Mouse (Mus musculus) urinary bladder, postnatal 4 days (tissue): ENCODE data around the gene Frrs1l.
A peak's percentile ranks its signal among the peaks of the same experiment; 100 is the strongest.

Experiments used
- DNase-seq, 2 experiments: peaks; one replicate each; pipeline ENCODE4 v3.0.0; 2021 to 2022; ENCODE audit warnings: low spot score in 2 of 2

The Frrs1l gene

DNA sequence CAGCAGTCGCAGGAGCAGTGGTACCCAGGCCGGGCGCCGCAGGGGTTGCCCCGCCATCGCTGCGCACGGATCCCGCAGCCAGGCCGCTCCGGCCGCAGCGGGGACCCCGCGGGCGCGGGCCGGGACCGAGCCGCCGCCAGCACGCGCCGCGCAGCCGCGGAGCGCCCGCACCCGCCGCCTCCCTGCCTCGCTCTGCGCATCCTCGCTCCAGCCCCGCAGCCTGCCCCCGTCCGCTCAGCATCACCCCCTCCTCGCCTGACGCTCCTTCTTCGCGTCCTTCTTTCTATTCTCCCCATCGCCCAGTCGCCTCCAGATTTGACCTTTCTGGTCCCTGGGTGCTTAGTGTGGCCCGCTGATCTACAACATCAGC is at the start of gene Frrs1l:
Gene Frrs1l, minus strand, starts transcription at position 177 of the 370 bp plus-strand sequence.
- DNase-seq, result no peak

GRCm38 (mm10) chr4:57039127-57040031 is 49.2 kb upstream of the Frrs1l start:
- DNase-seq, result no peak

- no peak for DNase-seq
Measured at GRCm38 (mm10) chr4:57037554-57037953, 47.4 kb upstream of the Frrs1l start.

GRCm38 (mm10) chr4:57034169-57034568 is 44.0 kb upstream of the Frrs1l start:
- DNase-seq, result no peak

DNA sequence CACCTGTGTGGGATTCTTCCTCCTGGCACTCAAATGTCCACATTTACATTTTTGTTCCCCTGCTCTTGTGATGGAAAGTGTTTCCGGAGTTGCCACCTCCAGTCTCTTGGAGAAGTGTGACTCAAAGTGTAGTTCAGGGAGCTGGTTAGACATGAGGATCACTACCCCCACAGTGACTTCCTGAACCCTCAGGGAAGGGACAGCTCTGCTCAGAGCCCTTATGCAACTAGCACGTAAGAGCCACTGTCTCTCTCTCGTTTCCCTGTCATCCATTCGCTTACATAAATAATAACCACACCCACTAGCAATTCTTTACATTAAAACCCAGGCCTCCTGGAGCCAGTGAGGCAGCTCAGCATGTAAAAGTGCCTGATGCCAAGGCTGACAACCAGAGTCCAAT is 41.2 kb upstream of the Frrs1l start:
- no peak for DNase-seq

GRCm38 (mm10) chr4:57027954-57028353 is 37.8 kb upstream of the Frrs1l start:
- DNase-seq, result no peak

GRCm38 (mm10) chr4:57023527-57023926 is 33.3 kb upstream of the Frrs1l start:
- DNase-seq, result no peak

GRCm38 (mm10) chr4:57021288-57021687 is 31.1 kb upstream of the Frrs1l start:
- no peak for DNase-seq

GRCm38 (mm10) chr4:57017229-57017628 is 27.0 kb upstream of the Frrs1l start:
- DNase-seq, result peak; percentile 54 to 78

DNA sequence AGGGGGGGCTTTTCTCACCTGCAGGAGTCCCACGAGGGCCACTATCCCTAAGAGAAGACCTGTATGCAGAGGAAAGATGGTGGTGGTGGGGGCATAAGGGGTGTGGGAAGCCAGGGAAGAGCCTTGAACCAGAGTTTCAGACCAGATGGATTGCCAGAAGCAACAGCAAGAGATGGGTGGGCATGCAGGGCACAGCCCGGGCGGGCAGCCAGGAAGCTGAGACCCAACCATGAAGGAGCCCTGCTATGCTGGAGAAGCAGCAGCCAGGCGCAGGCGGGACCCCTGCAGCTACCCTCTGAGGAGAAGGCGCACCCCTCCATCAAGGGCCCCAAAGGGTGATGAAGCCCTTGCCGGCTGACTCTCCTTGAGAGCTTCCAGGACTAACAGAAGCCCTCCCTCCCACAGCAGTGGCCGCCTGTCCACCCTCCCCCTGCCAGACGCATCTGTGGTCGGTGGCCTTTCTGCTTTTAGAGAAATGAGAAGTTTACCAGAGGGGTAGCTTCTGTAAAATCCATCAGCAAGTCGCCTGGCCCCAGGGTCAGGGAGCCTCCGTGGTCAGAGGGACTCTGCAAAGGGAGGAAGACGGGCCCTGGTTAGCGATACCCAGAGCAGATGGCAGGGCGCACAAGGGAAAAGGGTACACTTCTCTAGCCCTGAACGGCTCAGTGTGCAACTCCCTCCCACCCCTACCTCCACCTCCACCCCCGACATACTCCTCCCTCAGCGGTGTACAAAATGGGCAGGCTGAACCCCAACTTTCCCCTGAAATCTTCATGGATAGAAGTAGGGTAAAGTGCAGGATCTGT is 26.4 kb upstream of the Frrs1l start:
- DNase-seq, result no peak

GRCm38 (mm10) chr4:57015032-57015431 is 24.8 kb upstream of the Frrs1l start:
- no peak for DNase-seq

- no peak for DNase-seq
Measured at GRCm38 (mm10) chr4:57011454-57012046, 21.4 kb upstream of the Frrs1l start.

DNA sequence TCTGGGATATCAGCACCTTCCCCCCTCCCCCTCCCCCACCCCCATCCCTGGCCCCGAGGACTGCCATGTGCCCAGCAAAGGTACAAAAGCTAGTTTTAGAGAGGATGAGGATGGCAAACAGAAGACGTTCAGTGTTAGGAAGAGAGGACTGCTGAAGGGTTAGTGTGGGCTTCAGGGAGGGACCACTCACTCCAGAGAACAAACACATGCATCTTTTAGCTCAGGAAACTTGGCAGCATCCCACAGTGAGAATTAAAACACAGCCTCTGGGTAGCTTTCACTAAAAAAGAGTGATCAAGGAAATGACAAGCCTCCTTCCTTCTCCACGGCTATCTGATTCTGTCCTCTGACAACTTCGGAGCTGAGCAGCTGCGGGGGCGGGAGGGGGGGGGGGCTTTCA is 20.7 kb upstream of the Frrs1l start:
- DNase-seq, result no peak

DNA sequence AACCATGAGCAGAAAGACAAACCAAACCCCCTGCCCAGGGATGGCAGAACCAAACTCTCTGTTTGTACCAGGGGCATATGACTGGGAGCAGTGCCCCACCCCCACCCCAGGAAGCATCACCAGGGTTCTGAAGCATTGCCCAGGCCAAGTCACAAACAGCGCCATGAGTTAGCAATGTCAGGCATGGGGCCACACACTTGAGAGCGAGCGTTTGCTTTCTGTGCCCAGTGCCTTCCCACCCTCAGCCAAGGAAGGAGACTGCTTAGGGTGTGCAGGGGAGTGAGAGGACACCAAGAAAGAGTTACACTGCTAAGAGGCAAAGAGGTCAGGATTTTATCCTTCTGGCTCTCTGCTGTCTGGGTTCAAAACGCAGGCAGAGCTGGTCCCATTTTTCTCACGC is 20.2 kb upstream of the Frrs1l start:
- no peak for DNase-seq

DNA sequence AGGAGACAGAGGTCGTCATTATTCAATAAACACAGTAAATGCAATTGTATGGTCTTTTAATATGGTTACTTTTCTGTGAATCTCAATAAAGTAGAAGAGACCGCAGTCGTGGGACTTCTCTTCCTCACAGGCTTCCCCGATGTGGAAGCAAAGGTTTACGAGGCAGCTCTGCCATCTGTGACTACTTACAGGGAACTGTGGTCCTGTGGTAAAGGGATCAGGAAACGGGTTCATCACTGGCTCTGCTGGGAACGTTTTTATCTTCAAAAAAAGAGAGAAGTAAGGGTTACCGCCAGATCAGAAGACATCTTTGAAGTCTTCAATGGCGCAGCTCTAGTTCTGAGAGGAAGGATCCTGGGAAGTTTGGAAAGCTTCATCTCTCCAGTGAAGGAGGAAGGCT is 17.5 kb upstream of the Frrs1l start:
- no peak for DNase-seq

GRCm38 (mm10) chr4:57005011-57005410 is 14.8 kb upstream of the Frrs1l start:
- DNase-seq, result no peak

- DNase-seq, result no peak
Measured at GRCm38 (mm10) chr4:57003886-57004285, 13.7 kb upstream of the Frrs1l start.

DNA sequence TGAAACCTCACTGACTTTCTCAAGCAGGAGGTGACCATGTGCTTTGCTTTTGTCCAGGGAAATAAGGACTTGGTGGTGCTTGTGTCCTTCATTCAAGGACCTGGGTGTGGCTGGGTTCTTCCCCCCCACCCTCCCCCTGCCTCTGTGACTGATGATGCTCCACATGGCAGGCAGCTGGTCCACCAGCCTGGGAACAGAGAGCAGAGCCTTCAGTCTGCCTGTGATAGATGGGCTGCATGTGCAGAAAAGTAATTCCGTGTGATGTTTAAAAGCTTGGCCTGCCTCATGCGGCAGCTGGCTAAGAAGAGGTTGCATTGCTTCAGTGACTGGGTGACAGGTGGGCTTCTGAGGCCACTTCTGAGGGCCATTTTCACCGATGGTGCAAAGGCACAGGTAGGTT is 12.6 kb upstream of the Frrs1l start:
- DNase-seq, result no peak

DNA sequence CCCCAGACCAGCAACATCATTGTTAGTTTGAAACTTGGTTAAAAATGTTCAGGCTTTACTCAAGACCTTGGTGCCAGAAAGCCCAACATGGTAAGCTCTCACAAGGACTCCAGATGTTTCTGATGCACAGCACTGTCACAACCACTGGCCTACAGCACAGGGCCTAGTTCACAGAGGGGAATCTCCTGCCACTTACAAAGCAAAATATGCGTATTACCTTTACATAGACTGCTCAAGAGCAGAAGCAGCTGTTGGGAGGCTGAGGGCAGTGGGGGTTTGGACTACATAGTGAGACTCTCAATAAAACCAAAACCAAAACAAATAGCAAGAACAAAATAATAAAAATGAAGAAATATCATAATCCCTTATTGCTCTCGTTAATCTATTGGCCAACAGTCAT is 11.2 kb upstream of the Frrs1l start:
- no peak for DNase-seq

- DNase-seq, result no peak
Measured at GRCm38 (mm10) chr4:56993331-56993730, 3.1 kb upstream of the Frrs1l start.

DNA sequence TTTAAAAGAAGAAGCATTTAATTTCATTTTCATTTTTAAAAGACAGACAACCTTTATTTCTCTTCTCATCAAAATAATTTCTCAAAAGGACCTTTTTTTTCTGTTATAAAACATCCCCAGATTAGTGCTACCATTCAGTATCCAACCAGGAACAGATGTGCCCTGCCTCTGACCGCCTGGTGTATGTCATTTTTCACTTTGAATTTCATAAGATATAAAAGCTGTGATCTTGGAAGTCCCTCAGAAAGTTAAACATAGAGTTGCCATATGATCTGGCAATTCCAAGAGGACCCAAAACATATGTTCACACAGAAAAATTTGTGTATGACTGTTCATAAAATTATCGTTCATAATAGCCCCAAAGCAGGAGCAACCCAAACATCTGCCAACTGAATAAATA is 1.8 kb upstream of the Frrs1l start:
- no peak for DNase-seq

GRCm38 (mm10) chr4:56989431-56990214 is 568 bp downstream of the Frrs1l start:
- no peak for DNase-seq
